Mouse (Mus musculus): ENCODE results near the gene Plscr5. TPM values are rescaled to one million over a fixed set of nuclear protein-coding genes. Genes with fewer than 3 reads are reported as not detected.

Plscr5 gene
- polyA plus RNA-seq, 1 experiment from 2014 or later, result not detected

DNA sequence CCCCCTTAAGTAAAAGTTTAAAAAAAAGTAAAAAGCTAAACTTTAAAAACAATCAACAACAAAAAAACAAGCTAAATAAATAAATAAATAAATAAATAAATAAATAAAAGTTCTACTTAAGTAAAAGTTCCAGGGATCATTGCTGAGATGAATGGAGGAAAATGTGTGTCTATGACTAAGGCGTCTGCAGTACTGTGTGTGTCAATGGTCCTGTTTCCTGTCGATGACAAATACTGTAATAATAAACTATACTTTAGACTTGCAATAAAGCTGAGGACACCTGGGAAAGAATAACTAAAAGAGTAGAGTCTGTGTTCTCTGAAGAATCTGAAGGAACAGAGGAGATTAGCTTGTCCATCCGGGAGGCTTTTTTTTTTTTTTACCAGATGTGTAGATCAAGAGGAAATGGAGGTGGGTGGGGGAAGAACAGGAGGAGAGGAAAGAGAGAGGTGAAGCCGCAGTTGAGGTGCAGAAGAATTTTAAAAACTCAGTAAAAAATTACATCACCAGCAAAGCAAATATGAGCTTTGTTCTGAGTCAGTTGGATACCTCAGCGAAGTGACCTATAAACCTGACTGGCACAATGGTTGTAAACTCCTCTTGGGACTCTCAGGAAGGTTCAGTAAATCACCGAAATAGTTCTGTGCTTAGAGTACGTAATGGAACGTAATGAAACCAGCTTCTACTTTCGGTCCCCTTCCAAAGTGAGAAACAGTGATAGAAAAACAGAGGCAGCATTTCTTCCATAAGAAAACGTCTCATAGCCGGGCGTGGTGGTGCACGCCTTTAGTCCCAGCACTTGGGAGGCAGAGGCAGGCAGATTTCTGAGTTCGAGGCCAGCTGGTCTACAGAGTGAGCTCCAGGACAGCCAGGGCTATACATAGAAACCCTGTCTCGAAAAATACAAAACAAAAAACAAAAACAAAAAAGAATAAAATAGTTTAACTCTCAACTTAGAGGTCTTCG, 36.4 kb downstream of the Plscr5 start:
- Histone ChIP-seq H3K4me3 (replicated peaks) (no peak overlapping the region), H3K27ac (no peak overlapping the region), H3K27me3 (replicated peaks) (no peaks in the 10 kb centered on the region), H3K4me2 (no peak overlapping the region), H3K9ac (no peak overlapping the region), H3K9me3 (no peaks in the 10 kb centered on the region), H3K4me1 (no peaks in the 10 kb centered on the region), H3K36me3 (no peaks in the 10 kb centered on the region)
- WGBS, result 81% methylated on average over 16 of the region's 16 CpGs
- no peak for ATAC-seq (ENCODE audit: insufficient read depth, low FRiP score, low read depth)

DNA sequence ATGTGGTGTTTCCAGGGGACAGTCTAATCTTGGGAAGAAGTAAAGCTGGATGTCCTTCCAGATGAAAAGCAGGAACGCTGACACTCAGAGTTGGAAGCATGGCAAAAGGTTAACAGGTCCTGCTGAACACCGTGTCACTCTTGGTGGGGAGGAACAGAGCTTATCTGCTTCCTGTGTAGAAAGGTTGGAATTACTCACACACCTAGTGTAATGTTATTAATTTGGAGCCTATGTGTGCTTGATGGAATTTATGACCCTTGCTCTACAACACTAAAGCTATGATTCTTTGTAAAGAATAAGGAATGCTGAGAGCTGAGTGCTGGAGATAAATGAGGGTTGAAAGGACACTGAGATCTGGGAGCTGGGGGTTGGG, 37.1 kb downstream of the Plscr5 start:
- H3K9ac ChIP-seq, result no peak overlapping the region
- no peaks in the 10 kb centered on the region for H3K9me3 ChIP-seq
- no peak overlapping the region for H3K4me3 ChIP-seq (replicated peaks)
- 45% methylated on average over 2 of the region's 2 CpGs for WGBS
- H3K4me1 ChIP-seq, result no peaks in the 10 kb centered on the region
- no peak overlapping the region for H3K4me2 ChIP-seq
- H3K27ac ChIP-seq, result no peak overlapping the region
- H3K27me3 ChIP-seq (replicated peaks), result no peaks in the 10 kb centered on the region
- no peak for ATAC-seq (ENCODE audit: insufficient read depth, low FRiP score, low read depth)
- no peaks in the 10 kb centered on the region for H3K36me3 ChIP-seq

DNA sequence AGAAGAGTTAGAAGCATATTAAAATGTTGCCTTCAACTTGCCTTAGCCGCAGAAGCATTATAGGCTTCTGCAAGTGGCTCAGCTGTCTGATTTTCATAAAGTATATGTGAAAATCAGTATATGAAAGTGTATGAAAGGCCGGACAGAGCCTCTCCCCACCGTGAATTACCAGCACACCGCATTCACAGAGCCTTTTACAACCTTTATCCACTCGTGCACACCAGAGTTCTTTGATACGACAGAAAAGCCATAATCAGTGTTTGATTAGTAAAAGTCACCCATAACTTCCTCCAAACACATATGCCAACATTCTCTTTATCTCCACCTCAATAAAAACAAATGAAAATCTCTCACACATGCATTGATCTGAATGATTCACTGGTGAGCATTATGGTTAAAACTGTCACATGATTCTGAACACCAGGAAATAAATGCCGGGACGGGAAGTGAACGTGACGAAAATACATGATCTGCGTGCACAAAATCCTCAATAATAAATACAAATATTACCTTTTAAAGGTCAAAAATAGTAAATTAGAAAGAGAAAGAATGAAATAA, 42.2 kb downstream of the Plscr5 start:
- H3K4me2 ChIP-seq, result no peak overlapping the region
- WGBS, result 83% methylated on average over 11 of the region's 11 CpGs
- H3K4me1 ChIP-seq, result no peaks in the 10 kb centered on the region
- no peak for ATAC-seq (ENCODE audit: insufficient read depth, low FRiP score, low read depth)
- no peak overlapping the region for H3K27ac ChIP-seq
- H3K4me3 ChIP-seq (replicated peaks), result no peak overlapping the region
- H3K9me3 ChIP-seq, result no peaks in the 10 kb centered on the region
- H3K27me3 ChIP-seq (replicated peaks), result no peaks in the 10 kb centered on the region
- no peaks in the 10 kb centered on the region for H3K36me3 ChIP-seq
- no peak overlapping the region for H3K9ac ChIP-seq

DNA sequence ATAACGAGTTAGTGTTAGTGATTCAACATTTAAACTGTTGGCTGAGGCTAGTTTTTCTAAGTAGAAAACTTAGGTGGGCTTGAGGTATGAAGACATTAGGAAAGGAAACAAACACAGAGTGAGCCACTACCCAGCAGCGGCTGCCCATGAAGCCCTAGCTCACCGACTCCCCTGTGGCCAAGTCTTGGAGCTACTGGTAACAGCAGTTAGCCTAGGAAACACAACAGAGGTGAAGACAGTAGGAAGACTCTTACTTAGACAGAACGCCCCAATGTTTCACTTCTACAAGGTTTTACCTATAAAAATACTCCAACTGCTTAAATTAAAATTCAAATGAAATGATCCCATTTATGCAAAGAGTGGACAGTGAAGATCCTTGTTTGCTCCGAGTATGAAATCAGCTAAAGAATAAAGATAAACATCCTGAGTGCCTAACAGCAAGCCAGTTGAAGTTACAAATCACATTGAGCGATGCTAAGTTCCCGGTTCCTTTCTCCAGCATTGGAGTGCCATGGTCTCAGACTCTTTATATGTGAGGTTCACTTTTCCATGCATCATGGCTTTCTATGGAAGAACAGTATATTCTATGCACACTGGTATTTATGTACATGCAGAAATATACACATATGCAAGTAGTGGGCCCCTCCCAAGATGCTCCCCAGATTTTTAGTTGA, 56.2 kb downstream of the Plscr5 start:
- no peak for ATAC-seq (ENCODE audit: insufficient read depth, low FRiP score, low read depth)
- Histone ChIP-seq H3K27ac (no peak overlapping the region), H3K9me3 (no peaks in the 10 kb centered on the region), H3K4me2 (no peak overlapping the region), H3K4me1 (0 out of 2 replicates have a peak, but pooled peaks cover 6% of the 10 kb centered on the region), H3K36me3 (no peaks in the 10 kb centered on the region), H3K9ac (no peak overlapping the region), H3K4me3 (replicated peaks) (no peak overlapping the region), H3K27me3 (replicated peaks) (no peaks in the 10 kb centered on the region)
- WGBS, result 71% methylated on average over 7 of the region's 7 CpGs

DNA sequence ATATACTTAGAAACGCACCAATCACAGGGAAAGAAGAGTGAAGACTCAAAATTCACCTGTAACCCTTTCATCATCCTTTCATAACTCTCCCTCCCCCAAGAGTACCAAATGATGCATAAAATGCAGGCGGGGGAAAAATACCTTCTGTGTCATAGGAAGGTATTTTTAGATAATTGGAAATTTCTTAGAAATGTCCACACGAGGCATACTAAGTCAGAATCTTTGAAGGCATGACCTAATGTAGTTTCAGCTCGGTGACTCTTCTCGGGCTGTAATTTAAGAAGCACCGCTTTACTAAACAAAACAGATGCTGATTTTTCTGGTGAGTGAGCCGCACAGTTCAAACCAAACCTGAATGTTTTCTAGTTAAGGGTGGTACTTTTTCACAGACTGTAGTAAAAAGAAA, 56.7 kb downstream of the Plscr5 start, which contains the start of gene Plscr1:
TSS of gene Plscr1 (plus strand) at position 304 of the 406 bp plus-strand sequence.
- Histone ChIP-seq H3K4me2 (peak within 1 kb of the TSS; percentile 82), H3K27ac (peak within 1 kb of the TSS; percentile 96), H3K9me3 (no peaks in the 10 kb centered on the region), H3K4me3 (replicated peaks) (peak within 1 kb of the TSS; percentile 62), H3K36me3 (no peaks in the 10 kb centered on the region), H3K27me3 (replicated peaks) (no peaks in the 10 kb centered on the region), H3K9ac (peak within 1 kb of the TSS; percentile 57), H3K4me1 (0 out of 2 replicates have a peak, but pooled peaks cover 6% of the 10 kb centered on the region)
- no peak for ATAC-seq (ENCODE audit: insufficient read depth, low FRiP score, low read depth)
- WGBS, result 29% methylated on average over 7 of the region's 7 CpGs

DNA sequence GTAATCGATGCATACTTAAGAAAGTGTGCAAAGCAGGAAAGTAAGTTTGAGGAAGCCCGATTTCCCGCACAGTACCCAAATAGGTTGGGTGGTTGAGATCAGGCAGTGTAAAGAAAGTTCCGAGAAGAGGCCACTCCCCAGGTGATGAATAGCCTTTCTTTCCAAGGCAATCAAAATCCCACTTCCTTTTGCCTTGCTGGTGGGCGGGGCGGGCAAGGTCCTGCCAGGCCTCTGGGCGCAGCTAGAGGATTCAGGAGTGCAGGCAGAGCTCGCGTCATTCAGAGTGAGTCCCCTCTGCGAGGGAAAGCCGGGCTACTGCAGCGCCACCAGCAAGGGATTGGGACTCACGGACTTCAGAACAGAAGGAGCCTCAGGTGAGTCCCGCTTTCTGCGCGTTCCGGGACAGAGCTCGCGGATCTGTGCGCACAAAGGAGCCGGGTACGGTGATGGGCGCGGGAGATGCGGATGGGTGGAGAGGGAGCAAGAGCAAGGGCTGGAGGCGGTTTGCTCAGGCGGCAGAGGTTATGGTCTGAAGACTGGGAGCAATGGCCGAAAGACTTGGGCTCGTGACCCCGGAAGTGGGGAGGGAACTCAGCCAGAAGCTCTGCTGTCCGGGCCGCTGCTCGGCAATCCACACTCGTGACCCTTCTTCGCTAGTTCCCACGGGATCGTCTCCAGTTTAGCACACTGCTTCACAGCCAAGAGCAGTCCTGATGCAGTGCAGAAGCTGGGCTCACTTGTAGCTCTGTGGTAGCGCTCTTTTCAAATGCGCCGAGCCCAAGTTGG, 57.4 kb downstream of the Plscr5 start:
- peak; percentile 94 for ATAC-seq (ENCODE audit: insufficient read depth, low FRiP score, low read depth)
- Histone ChIP-seq H3K36me3 (no peaks in the 10 kb centered on the region), H3K27me3 (replicated peaks) (no peaks in the 10 kb centered on the region), H3K4me3 (replicated peaks) (peak overlapping the region; percentile 62), H3K4me2 (peak overlapping the region; percentile 82), H3K27ac (peak overlapping the region; percentile 96), H3K9me3 (no peaks in the 10 kb centered on the region), H3K4me1 (0 out of 2 replicates have a peak, but pooled peaks cover 6% of the 10 kb centered on the region), H3K9ac (peak overlapping the region; percentile 57)
- WGBS, result under 1% methylated on average over 40 of the region's 40 CpGs

DNA sequence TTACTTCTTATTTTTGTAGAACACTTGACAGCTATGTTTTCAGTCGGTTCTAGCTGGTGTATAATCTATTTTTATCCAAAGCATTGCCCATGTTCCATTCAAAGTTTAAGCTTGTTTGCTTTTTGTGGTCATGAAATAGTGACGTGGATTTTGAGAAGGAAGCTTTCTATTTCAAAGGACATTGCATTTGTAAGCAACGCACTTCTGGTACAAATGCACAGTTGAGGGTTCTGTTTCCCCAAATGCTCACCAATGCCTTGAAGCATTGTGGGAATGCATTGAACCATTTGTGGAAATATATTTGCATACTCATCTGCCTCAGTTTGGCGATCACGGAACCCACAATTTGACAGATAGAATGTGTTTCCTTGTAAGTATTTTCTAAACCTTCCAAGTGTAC, 60.0 kb downstream of the Plscr5 start:
- 71% methylated on average over 5 of the region's 5 CpGs for WGBS
- Histone ChIP-seq H3K4me3 (replicated peaks) (no peak overlapping the region), H3K27me3 (replicated peaks) (no peaks in the 10 kb centered on the region), H3K9me3 (no peaks in the 10 kb centered on the region), H3K4me2 (no peak overlapping the region), H3K36me3 (no peaks in the 10 kb centered on the region; the same call in 1 of the 2 replicates), H3K9ac (no peak overlapping the region), H3K4me1 (0 out of 2 replicates have a peak, but pooled peaks cover 6% of the 10 kb centered on the region), H3K27ac (no peak overlapping the region)
- ATAC-seq (ENCODE audit: insufficient read depth, low FRiP score, low read depth), result no peak

DNA sequence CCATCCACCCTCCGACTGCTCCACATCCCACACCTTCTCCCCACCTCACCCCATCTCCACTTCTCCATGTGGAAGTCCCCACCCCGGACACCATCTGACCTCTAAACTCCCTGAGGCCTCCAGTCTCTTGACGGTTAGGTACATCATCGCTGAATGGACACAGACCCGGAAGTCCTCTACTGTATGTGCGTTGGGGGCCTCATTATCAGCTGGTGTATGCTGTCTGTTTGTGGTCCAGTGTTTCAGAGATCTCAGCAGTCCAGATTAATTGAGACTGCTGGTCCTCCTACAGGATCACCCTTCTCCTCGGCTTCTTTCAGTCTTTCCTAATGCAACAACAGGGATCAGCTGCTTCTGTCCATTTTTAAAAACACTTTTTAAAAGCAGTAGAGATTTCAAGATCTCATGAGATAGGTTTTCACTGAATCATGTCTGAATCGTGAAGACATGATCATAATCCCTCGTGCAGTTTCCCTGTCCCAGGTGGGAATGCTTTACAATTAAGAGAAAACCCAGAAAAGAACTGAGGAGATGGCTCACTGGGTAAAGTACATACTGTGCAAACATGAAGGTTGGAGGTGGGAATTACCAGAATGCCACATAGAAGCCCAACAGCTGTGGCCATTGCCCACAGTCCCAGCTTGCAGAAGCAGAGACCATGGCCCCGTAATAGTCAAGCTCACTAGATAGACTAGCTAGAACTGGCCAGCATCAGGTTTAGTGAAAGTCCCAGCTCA, 61.0 kb downstream of the Plscr5 start:
- Histone ChIP-seq H3K27me3 (replicated peaks) (no peaks in the 10 kb centered on the region), H3K36me3 (no peaks in the 10 kb centered on the region; the same call in 1 of the 2 replicates), H3K9me3 (no peaks in the 10 kb centered on the region), H3K4me2 (no peak overlapping the region), H3K27ac (no peak overlapping the region), H3K4me3 (replicated peaks) (no peak overlapping the region), H3K4me1 (0 out of 2 replicates have a peak, but pooled peaks cover 6% of the 10 kb centered on the region), H3K9ac (no peak overlapping the region)
- no peak for ATAC-seq (ENCODE audit: insufficient read depth, low FRiP score, low read depth)
- WGBS, result 86% methylated on average over 10 of the region's 10 CpGs

Other genes with a start within 250 kb of the Plscr5 start
- gene Plscr1, start 56.8 kb downstream of the Plscr5 start, polyA plus RNA-seq (2015; fragmentation: Nextera tagmentation; extraction: Ambion mirVana), result 53.0 and 63.9 TPM in 2 replicates
- 1.6 and 2.3 TPM in 2 replicates for gene Plscr2, start 82.7 kb downstream of the Plscr5 start, polyA plus RNA-seq (2015; fragmentation: Nextera tagmentation; extraction: Ambion mirVana)
- gene 1700057G04Rik, start 116.4 kb downstream of the Plscr5 start, polyA plus RNA-seq (2015; fragmentation: Nextera tagmentation; extraction: Ambion mirVana), result not detected in 2 replicates